Mouse (Mus musculus) megakaryocyte progenitor cell, adult 5-6 weeks (primary cell): ENCODE measurements around the gene Tmem234. TPM values are rescaled to one million over a fixed set of nuclear protein-coding genes. Genes with fewer than 3 reads are reported as not detected.

Experiments
- ATAC-seq: replicated peaks from 2 replicates; pipeline ENCODE4 v1.8.0; 2016; ENCODE audit warnings: mild to moderate bottlenecking, moderate TSS enrichment, inconsistent platforms; ENCODE audit not compliant: poor library complexity
- total RNA-seq, 2 experiments: library from RNA; stranded (forward) in 1 of 2; stranded (reverse) in 1 of 2; fragments of 157-497, 149-512 nt in 1 of 2; fragments of 200-1000 nt in 1 of 2; gene quantifications; 2 replicates each; pipeline versions ENCODE4 v1.2.3 to v1.2.4; 2015 to 2017

Tmem234 gene
- total RNA-seq, 2 experiments from 2014 or later = 97.2 to 123 TPM

- no peak for ATAC-seq
Measured at GRCm38 (mm10) chr4:129621283-129621841, 20.9 kb downstream of the Tmem234 start.

GRCm38 (mm10) chr4:129622120-129622802 lies 21.8 kb downstream of the Tmem234 start:
- ATAC-seq = no peak

GRCm38 (mm10) chr4:129622803-129623535 lies 22.5 kb downstream of the Tmem234 start:
- ATAC-seq = no peak

- 0 out of 2 replicates have a peak, but pooled peaks have one; percentile 4 for ATAC-seq
Measured at GRCm38 (mm10) chr4:129623681-129624091, 23.2 kb downstream of the Tmem234 start, which contains the start of gene Ccdc28b. TSS of gene Ccdc28b (minus strand) at chr4:129623947.

- ATAC-seq = peak; percentile 91
Measured at GRCm38 (mm10) chr4:129624281-129625028, 24.0 kb downstream of the Tmem234 start.

GRCm38 (mm10) chr4:129625029-129625370 lies 24.5 kb downstream of the Tmem234 start:
- ATAC-seq = peak; percentile 50

- ATAC-seq = no peak
Measured at GRCm38 (mm10) chr4:129625496-129625895, 25.0 kb downstream of the Tmem234 start.

GRCm38 (mm10) chr4:129626035-129626434 lies 25.6 kb downstream of the Tmem234 start:
- ATAC-seq = no peak

GRCm38 (mm10) chr4:129630944-129631343 lies 30.5 kb downstream of the Tmem234 start:
- ATAC-seq = no peak

- no peak for ATAC-seq
Measured at GRCm38 (mm10) chr4:129631867-129632266, 31.4 kb downstream of the Tmem234 start.

- ATAC-seq = peak; percentile 55
Measured at GRCm38 (mm10) chr4:129633852-129634251, 33.4 kb downstream of the Tmem234 start.

- no peak for ATAC-seq
Measured at GRCm38 (mm10) chr4:129639221-129639620, 38.8 kb downstream of the Tmem234 start.

GRCm38 (mm10) chr4:129640101-129640637 lies 39.7 kb downstream of the Tmem234 start:
- ATAC-seq = 0 out of 2 replicates have a peak, but pooled peaks have one; percentile 3

- peak; percentile 88 for ATAC-seq
Measured at GRCm38 (mm10) chr4:129640638-129641467, 40.4 kb downstream of the Tmem234 start, which contains the start of gene Txlna. TSS of gene Txlna (minus strand) at chr4:129641065.

GRCm38 (mm10) chr4:129641756-129642155 lies 41.3 kb downstream of the Tmem234 start:
- ATAC-seq = no peak

GRCm38 (mm10) chr4:129645204-129645603 lies 44.7 kb downstream of the Tmem234 start:
- ATAC-seq = no peak

- no peak for ATAC-seq
Measured at GRCm38 (mm10) chr4:129648656-129649055, 48.2 kb downstream of the Tmem234 start.

GRCm38 (mm10) chr4:129650359-129650758 lies 49.9 kb downstream of the Tmem234 start:
- no peak for ATAC-seq

- no peak for ATAC-seq
Measured at GRCm38 (mm10) chr4:129654770-129655169, 54.3 kb downstream of the Tmem234 start.

- ATAC-seq = no peak
Measured at GRCm38 (mm10) chr4:129661584-129661983, 61.1 kb downstream of the Tmem234 start.
